Mouse (Mus musculus): ENCODE data around the gene Fasn. TPM values are rescaled to one million over a fixed set of nuclear protein-coding genes. Genes with fewer than 3 reads are reported as not detected.
"Not testable (repeated sequence)": the region's sequence is repeated elsewhere in the genome, so short reads cannot be mapped to it uniquely, and the experiment has no call there.

Gene Fasn
- total RNA-seq, 2 experiments from 2014 or later = 6.8 to 20.0 TPM

GRCm38 (mm10) chr11:120804274-120804673 lies 20.1 kb downstream of the Fasn start:
- intact Hi-C loops (cut with DNase I) = no loop called here
- DNase-seq = no peak
- TF ChIP-seq CTCF (IDR thresholded peaks at IDR 0.05) = no peak
- H3K27ac ChIP-seq = no peak overlapping the region
- H3K4me3 ChIP-seq = no peak overlapping the region

- DNase-seq = peak; percentile 92
- peak overlapping the region; percentile 86 for H3K27ac ChIP-seq
- intact Hi-C loops (cut with DNase I) = no loop called here
- H3K4me3 ChIP-seq = peak overlapping the region; percentile 57
- peak; percentile 96 for TF ChIP-seq CTCF (IDR thresholded peaks at IDR 0.05)
Observed at GRCm38 (mm10) chr11:120800061-120800904, 24.1 kb downstream of the Fasn start.

DNA sequence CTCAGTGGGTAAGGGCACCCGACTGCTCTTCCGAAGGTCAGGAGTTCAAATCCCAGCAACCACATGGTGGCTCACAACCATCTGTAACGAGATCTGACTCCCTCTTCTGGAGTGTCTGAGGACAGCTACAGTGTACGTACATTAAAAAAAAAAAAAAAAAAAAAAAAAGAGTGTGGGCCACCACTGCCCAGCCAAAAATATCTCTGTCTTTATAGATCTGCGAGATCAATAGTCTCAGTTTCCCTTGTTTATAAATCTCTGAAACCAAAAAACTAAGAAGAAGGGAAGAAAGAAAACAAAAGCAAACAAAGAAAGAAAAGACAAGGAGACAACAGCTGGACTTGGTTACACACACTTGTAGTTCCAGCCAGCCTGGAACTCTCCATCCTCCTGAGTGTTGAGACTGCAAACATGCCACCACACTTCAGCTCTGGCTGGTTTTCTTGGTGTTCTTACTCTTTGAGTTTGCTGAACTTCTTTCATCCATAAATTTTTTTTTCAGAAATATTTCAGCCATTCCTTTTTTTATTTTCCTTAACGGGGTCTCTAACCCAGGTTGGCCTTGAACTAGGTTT lies 24.9 kb downstream of the Fasn start:
- no peak for TF ChIP-seq CTCF (IDR thresholded peaks at IDR 0.05)
- intact Hi-C loops (cut with DNase I) = no loop called here
- Histone ChIP-seq H3K27ac (peak overlapping the region; percentile 86), H3K4me3 (peak overlapping the region; percentile 57)
- DNase-seq = no peak

GRCm38 (mm10) chr11:120798244-120798643 lies 26.1 kb downstream of the Fasn start:
- intact Hi-C loops (cut with DNase I) = no loop called here
- DNase-seq = no peak
- no peak overlapping the region for H3K4me3 ChIP-seq
- no peak overlapping the region for H3K27ac ChIP-seq
- no peak for TF ChIP-seq CTCF (IDR thresholded peaks at IDR 0.05)

GRCm38 (mm10) chr11:120796614-120796946 lies 27.8 kb downstream of the Fasn start:
- intact Hi-C loops (cut with DNase I) = no loop called here

GRCm38 (mm10) chr11:120795756-120796613 lies 28.4 kb downstream of the Fasn start, which contains the start of gene Dus1l:
TSS of gene Dus1l (minus strand) at chr11:120796403.
- DNase-seq = peak; percentile 97
- intact Hi-C loops (cut with DNase I) = no loop called here

More at GRCm38 (mm10) chr11:120796614-120796946, 27.8 kb downstream of the Fasn start:
- Histone ChIP-seq H3K27ac (peak overlapping the region; percentile 95), H3K4me3 (peak overlapping the region; percentile 77)
- TF ChIP-seq CTCF (IDR thresholded peaks at IDR 0.05) = no peak
- DNase-seq = no peak

GRCm38 (mm10) chr11:120792652-120793051 lies 31.7 kb downstream of the Fasn start:
- intact Hi-C loops (cut with DNase I) = no loop called here
- Histone ChIP-seq H3K4me3 (no peak overlapping the region), H3K27ac (no peak overlapping the region)
- no peak for TF ChIP-seq CTCF (IDR thresholded peaks at IDR 0.05)
- DNase-seq = no peak

More at GRCm38 (mm10) chr11:120795756-120796613, 28.4 kb downstream of the Fasn start, which contains the start of gene Dus1l:
- Histone ChIP-seq H3K27ac (peak within 1 kb of the TSS; percentile 95), H3K4me3 (peak within 1 kb of the TSS; percentile 77)
- peak; percentile 13; the same call in 1 of the 2 replicates for TF ChIP-seq CTCF (IDR thresholded peaks at IDR 0.05)

DNA sequence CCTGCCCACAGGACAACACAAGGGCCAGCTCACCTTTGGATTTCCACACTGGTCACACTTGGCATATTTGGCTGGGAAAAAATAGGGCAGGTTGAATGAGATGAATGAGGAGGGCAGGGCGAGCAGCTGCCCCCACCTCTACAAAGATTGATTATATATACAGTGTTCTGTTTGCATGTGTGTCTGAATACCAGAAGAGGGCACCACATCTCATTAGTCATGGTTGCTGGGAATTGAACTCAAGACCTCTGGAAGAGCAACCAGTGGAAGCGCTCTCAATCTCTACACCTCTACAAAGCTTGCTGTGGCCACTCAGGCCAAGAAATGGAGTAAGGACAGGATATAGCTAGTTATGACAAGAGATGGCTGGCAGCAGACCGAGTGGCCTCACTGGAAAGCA lies 34.5 kb downstream of the Fasn start:
- DNase-seq = no peak
- TF ChIP-seq CTCF (IDR thresholded peaks at IDR 0.05) = 0 out of 2 replicates have a peak, but pooled peaks have one; percentile 6
- Histone ChIP-seq H3K27ac (no peak overlapping the region), H3K4me3 (no peak overlapping the region)
- intact Hi-C loops (cut with DNase I) = loop anchor here (10.0 kb wide), 1 partner anchor 295 kb away; the partner anchor contains the start of gene Slc25a10

DNA sequence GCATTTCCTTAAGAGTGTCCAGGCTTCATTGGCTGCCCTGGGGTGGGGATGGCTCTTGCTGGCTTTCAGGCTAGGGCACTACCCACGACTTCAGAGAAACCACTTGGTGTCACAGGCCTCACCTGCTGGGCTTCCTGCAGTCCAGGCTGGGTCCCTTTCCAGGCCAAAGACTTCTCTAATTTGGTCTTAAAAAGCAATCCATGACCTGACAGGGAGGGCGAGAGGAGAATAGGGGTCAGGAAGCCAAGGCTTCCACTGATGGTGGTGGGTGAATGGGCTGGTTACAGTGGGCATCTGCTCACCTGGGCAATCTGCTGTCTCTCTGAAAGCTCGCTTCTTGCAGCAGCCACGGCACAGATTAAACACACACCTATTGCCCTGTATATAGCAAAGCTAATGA lies 35.0 kb downstream of the Fasn start:
- Histone ChIP-seq H3K4me3 (no peak overlapping the region), H3K27ac (no peak overlapping the region)
- intact Hi-C loops (cut with DNase I) = loop anchor here (10.0 kb wide), 1 partner anchor 295 kb away; the partner anchor contains the start of gene Slc25a10
- TF ChIP-seq CTCF (IDR thresholded peaks at IDR 0.05) = no peak
- no peak for DNase-seq

GRCm38 (mm10) chr11:120788460-120788859 lies 35.9 kb downstream of the Fasn start:
- H3K4me3 ChIP-seq, DNase-seq, H3K27ac ChIP-seq: not testable (repeated sequence)
- intact Hi-C loops (cut with DNase I) = loop anchor here (10.0 kb wide), 1 partner anchor 294 kb away; the partner anchor contains the start of gene Slc25a10

DNA sequence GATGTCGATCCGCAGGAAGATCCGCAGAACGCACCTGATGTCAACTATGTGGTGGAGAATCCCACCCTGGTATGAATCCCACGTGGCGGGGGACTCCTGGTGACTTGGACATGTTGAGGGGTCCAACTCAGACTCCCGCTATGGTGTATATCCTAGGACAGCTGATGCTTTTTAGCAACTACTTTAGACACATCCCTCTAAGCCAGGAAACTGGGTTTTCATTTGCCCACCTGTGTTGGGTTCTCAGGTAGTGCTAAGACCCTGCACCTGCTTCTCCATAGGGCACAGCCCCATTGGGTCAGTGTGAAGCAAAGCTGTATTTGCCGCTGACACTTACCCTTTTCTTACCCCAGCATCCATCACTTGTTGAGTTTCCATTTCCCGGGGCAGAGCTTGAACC lies 39.2 kb downstream of the Fasn start:
- peak overlapping the region; percentile 95 for H3K27ac ChIP-seq
- H3K4me3 ChIP-seq = peak overlapping the region; percentile 97
- DNase-seq = no peak
- no peak for TF ChIP-seq CTCF (IDR thresholded peaks at IDR 0.05)
- intact Hi-C loops (cut with DNase I) = loop anchor here (10.0 kb wide), 1 partner anchor 290 kb away; the partner anchor contains the start of gene Slc25a10

All from gastrocnemius, adult 2 months (tissue).